Mouse (Mus musculus) activated CD4-positive, CD25-positive, alpha-beta regulatory T cell (primary cell): Measurements from ENCODE around the gene Cyp2c38. TPM values are rescaled to one million over a fixed set of nuclear protein-coding genes. Genes with fewer than 3 reads are reported as not detected.

Experiments
- polyA plus RNA-seq, 2 experiments: library from polyadenylated mRNA; unstranded; fragments of 100-300 nt; shearing (Covaris generic); gene quantifications; one replicate each; pipeline ENCODE4 v1.2.1; 2017

The Cyp2c38 gene
- polyA plus RNA-seq: not detected

DNA sequence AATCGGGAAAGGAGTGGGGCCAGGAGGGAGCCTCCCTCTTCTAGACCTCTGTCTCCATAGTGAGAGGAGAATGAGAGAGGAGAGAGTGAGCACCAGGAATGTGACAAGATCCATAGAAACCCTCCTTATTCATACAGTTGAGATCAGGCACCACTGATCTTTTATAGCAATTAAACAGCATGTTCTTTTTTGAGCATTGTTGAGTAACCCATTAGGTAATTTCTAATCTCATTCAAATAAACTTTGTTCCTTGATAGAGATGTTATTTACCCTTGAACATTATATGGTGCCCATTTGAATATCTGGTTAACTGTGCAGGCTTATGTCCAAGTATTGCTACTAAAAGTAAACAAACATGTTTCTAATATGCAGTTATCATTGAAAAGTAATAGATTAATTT lies at the start of gene Cyp2c38:
TSS of gene Cyp2c38 (minus strand) at position 135 of the 400 bp plus-strand sequence.

DNA sequence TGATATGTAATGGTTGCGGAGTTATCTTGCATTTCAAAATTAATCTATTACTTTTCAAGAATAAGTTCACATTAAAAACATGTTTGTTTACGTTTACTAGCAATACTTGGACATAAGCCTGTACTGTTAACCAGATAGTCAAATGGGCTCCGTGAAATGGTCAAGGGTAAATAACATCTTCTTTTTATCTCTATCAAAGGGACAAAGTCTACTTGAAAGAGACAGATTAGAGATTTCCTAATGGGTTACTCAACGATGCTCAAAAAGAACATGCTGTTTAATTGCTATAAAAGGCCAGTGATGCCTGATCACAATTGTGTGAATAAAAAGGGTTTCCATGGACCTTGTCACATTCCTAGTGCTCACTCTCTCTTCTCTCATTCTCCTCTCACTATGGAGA lies 47.7 kb upstream of the Cyp2c38 start, which contains the start of gene Cyp2c39:
TSS of gene Cyp2c39 (plus strand) at position 329 of the 400 bp plus-strand sequence.

Other genes starting within 250 kb of the Cyp2c38 start
- under 1 TPM in 1 of 2 experiments, not detected in 1; 0.38 TPM for gene Cyp2c29, start 193.7 kb downstream of the Cyp2c38 start, polyA plus RNA-seq
- gene Cyp2c39, start 47.8 kb upstream of the Cyp2c38 start, polyA plus RNA-seq: not detected
- not detected for gene Cyp2c67, start 186.0 kb upstream of the Cyp2c38 start, polyA plus RNA-seq